Mouse (Mus musculus) lung, postnatal 4 days (tissue): Measurements from ENCODE around the gene Prmt9.

Experiments used
- DNase-seq, 2 experiments: peaks; one replicate each; pipeline ENCODE4 v3.0.0; 2021

Prmt9 gene

DNA sequence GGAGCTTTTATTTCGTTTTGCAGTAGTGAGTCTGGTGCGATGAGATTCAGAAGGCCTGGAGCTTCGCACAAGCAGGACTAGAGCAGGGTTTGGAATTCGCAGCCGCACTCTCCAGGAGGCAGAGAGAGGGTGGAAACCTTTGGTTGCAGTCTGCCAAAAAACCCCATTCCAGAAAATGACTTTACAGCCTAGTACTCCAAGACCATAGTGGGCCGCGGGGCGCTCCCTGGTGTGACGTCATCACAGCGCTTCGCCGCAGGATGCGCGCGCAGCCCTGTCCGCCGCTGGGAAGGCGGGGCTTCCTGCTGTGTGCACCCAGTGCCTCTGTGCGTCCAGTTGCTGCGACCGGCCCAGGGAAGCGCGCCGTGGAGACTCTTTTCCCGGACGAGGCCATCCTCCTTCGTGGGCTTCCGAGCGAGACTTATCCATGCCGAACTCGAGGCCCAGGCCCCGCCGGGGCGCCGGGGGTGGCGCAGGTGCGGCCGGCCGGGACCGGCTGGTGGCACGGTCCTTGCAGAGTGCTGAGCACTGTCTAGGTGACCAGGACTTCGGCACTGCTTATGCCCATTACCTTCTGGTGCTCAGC, at the start of gene Prmt9:
Gene Prmt9, plus strand, starts transcription at position 277 of the 586 bp plus-strand sequence.
- DNase-seq, result peak; percentile 96

DNA sequence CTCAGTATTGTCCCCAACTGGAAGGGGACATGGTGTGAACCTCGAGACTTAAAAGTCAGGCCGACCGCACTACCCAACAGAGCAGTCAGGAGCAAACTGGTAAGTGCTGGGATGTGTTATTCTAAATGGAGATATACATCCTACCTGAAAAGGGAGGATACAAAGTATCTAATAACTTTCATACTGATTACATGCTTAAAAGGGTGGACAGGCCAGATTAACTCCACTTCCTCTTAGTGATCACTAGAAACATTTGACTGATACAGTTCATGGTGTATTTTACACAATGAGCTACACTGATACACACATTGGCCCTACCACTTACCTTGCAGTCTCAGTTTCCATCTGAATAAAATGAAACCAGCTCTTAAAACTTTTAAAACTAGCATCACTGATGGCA, 48.9 kb upstream of the Prmt9 start:
- no peak for DNase-seq

DNA sequence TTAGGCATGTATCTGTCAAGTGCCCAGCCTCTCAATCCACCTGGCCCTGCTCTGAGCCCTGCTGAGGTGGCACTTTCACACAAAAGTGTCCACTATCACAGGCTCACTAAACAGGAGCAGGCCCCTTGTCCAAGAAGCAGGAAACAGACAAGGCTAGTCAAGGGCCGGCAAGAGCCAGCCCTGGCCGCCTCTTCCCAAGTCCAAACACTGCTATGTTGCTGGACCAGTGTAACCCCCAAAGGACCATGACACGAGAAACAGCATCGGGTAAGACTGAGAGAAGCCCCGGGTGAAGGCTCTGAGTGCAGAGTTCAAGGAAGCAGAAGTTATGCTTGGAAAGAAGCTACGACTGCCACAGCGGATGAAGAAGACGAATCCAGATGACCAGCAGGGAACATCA, 48.1 kb upstream of the Prmt9 start:
- no peak for DNase-seq

DNA sequence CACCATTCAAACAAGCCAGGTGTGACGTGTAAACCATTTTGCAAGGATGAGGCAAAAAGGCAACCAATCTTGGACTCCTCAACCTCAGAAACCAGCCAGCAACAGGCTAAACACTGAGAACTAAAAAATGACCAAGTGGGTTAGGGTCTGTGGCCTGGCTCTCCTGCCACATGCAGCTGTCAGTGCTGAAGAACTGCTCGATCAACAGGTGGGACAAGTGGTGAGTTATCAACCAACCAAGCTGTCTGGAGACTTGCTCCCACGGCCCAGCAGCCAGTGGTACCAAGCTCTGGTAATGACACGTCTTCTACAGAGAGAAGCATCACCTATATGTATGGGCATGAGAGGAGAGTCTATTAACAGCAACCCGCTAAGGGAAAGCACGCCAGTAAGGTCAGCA, 46.6 kb upstream of the Prmt9 start:
- no peak for DNase-seq

DNA sequence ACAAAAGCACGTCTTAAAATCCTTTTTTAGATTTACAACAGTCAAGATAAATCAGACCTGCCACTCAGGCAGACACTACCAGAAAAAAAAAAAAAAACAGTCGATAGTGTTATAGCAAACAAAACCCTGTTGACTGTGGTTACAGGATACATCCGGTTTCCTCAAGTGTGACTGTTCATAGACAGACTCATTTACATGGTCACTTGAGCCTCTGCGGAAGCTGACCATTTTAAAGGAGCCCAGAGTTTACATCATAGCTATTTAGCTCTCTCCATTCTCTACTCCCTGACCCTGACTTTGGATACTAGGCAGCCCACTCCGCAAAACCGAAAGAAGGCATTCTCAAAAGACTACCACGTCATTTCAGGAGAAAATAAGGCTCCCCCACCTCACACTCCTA, 42.7 kb upstream of the Prmt9 start:
- DNase-seq, result no peak

DNA sequence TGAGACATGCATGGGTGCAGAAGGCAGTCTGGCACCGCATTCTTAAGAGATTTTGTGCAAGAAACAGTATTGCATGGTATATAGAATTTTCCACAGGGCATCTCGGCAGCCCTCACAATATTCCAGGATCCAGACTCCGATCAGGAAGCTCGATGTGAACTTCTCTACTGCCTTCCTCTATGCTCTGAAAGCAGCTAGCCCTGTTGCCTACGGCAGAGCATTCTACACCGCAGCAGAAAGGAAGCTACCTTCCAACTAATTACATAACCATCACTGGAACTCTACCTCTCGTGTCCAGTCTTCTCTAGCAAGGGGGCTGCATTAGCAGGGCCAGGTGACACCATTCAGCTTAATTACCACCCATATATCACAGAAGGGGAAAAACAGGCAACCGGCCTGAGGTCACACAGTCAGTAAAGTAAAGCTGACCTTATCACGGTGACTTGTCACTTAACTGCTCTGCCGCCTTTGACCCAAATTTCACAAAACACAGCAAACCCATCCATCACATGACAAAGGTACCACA, 41.6 kb upstream of the Prmt9 start:
- DNase-seq, result no peak

DNA sequence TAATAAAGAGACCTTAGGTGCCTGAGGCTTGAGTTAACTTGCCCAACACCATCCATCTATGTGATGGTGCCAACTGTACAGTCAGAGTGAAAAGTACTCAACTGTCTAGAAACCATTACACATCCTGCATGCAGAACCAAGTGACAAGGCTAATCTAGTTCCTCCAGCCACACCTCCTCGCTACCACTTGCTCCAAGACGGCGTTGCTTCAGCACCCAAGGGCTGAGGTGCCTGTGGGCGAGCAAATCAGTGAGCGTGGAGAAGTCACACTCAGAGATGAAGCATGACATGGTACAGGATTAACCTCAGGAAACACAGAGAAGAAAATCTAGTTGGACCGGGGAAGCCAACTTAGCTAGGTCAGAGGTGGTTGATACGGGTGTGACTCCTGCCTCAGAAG, 40.2 kb upstream of the Prmt9 start:
- DNase-seq, result no peak

DNA sequence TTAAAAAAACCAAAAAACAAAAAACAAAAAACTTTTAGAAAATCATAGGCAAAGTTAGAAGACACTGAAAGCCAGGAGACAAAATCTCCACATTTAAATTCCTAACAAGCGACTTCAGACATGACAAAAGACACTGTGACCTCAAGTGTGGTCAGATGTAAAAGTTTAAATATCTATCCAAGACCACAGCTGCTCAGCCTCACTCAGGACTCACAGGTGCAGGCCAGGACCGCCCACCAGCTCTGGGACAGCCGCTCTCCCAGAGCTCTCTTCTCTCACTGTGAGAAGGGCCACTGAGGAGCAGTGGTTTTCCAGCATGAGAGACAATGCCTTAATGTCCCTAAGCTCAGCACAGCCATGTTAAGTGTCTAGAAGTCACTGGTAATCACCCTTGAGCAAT, 38.8 kb upstream of the Prmt9 start:
- no peak for DNase-seq

DNA sequence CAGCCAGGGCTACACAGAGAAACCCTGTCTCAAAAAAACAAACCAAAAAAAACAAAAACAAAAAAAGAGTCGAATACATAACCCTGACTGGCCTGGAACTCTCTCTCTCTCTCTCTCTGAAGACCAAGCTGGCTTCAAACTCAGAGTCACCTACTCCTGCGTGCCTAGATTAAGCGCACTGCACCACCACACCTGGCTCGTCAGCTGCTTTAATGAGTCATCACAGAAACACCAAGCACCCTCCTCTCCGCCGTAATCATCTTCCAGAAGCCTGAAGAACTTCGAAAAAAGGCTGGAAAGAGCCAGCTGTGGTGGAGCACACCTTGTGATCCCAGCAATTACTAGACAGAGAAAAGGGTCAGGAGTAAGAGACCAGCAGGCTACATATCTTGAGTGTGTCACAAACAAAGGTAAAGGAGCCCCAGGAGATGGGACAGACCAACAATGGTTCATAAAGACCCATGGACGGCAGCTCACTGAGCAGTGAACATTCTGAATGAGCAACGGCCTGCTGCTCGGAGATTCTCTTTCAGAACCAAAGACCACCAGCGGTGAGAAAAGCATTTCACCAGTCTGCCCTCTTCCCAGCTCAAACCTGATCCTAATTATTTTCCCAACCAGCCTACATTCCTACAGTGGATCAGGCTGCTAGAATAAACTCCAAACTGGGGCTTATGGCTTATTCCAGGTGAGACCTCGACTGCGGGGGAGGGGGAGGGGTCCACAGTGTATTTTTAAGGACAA, 37.3 kb upstream of the Prmt9 start:
- no peak for DNase-seq

DNA sequence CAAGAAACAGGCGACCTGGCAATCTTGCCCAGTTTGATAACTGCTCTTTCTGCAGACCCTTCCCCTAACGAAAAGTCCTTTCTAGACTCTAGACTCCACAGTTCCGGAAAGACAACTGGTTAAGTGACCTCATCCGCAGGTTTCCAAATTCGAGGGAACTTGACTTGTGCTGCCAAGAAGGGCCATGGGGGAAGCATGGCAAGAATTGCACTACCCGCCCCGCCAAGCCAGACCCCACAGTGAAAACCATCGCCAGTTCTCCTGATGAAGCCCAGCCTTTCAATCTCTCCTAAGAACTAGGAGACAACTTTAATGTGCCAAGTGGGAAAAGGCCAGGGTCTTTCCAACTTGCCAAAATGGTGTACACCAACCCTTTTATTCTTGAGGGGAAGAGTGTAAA, 34.0 kb upstream of the Prmt9 start:
- no peak for DNase-seq

DNA sequence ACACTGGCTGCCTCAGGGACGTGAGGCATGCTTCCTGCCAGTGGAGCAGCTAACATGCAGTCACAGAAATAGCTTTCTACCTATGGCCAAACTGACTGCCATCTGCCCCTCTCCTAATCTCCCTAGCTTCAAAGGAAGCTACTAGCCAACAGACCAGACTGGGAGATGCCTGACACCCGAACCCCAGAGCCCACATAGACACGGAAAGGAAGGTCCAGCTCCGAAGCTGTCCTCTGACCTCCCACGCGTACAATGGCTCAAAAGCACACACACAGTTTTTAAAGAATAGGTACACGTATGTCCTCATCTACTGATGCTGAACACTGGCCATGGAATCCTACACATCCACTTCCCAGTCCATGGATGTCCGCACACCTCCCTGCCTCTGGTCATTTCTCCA, 33.4 kb upstream of the Prmt9 start:
- no peak for DNase-seq

DNA sequence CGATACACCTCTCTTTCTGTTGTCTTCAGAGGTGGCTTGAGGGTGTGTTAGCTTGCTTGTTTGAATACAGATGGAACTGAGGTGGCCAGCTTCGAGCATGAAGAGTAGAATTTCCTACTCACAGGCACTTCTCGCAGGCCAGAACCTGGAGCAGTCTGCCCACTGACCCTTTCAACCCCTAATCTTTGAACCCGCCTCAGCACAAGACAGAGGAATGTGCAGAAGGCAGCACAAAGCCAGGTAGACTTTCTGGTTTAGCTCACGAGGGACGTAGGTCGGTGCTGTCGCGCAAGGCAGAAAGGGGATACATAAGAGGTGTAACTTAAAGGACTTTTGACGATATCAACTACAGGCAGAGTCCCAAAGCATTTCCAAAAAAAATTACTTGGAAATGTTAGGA, 32.4 kb upstream of the Prmt9 start:
- no peak for DNase-seq

DNA sequence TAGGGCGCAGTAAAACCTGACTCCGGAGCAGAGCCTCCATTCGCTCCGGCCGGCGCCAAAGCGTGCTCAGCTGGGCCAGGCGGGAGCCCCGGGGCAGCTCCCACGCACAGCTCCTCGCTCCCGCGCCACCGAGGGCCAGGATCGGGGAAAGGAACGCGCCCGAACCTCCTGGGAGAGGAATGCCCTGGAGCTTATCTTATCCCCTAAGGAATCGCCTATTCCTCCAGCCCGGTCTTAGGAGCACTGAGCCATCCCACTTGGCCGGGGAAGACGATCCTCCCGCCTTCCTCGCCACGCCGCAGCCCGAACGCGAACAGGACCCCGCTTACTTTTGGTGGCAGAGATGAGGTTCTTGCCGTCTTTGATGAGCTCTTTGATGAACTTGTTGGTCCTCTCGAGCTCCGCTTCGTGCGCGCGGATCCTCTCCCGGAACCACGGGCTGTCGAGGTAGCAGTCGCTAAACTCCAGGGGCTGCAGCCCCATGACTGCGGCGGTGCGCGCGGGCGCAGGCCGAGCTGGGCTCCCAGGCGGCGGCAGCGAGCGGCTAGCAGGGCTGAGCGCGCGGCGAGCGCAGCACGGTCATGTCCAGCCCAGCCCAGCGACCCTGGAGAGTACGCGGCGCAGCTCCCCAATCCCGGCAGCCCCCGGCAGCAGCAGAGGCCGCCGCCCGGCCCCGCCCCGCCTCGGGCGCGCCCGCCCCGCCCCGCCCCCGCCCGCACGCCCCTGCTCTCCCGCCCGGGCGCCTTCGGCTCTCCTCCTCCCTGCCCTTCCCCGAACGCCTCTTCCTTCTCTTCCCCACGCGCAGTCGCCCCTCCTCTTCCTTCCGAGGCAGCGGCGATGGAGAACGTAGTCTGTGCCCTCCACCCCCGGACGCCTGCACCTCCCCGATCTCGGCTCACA, 31.6 kb upstream of the Prmt9 start, which contains the start of gene Arhgap10:
Gene Arhgap10, minus strand, starts transcription at position 653 of the 900 bp plus-strand sequence.
- DNase-seq, result peak; percentile 87 to 90

DNA sequence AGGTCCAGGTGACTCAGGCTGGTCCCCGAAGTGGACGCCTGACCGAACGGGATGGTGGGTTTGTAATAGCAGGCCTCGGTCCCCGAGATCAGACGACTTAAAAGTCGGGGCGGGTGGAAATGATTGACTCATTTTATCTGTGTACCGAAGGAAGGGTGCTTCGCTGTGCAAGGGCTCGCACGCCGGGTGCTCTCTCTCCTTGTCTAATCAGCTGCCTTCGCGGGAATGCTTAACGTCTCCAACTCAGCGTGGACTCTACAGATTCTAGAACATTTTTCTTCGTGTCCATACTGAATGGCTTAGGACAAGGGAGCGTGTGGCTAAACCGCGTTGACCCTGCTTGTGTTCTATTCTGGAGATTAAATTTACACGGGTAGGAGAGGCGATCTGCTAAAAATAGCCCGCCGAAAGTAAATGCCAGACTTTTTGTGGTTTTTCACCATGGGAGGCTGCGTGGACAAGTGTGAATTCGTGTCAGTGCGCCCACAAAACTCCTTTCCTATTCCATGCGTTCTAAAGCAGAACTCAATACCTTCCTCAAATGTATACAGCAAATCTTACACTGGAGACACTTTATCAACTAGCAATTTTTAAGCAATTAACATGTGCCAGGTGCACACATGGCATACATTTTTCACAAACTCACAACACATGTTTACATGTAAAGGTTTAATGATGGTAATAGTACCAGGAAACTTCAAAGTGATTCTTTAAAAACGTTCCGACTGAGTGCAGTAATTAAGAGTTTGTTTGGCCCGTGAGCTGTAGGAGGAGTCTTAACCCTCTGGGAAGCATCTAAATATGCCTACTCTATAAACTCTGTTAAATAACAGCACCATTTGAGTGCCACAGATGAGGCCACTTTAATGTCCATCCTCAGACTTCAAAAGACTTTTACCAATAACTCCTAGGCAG, 30.7 kb upstream of the Prmt9 start:
- no peak for DNase-seq

DNA sequence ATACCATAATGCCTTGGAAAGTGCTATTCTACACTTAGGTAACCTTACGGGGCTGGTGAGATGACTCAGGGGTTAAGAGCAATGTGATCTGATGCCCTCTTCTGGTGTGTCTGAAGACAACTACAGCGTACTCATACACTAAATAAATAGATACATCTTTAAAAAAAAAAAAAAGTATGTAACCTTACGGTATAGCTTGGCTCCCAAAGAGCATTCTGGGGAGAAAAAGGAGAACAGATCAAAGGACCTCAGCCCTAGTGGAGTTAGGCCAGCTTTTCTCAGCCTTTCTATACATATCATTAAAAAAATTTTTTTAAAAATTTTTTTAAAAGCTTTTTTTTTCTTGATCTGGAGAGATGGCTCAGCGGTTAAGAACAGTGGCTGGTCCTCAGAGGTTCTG, 28.6 kb upstream of the Prmt9 start:
- DNase-seq, result no peak

DNA sequence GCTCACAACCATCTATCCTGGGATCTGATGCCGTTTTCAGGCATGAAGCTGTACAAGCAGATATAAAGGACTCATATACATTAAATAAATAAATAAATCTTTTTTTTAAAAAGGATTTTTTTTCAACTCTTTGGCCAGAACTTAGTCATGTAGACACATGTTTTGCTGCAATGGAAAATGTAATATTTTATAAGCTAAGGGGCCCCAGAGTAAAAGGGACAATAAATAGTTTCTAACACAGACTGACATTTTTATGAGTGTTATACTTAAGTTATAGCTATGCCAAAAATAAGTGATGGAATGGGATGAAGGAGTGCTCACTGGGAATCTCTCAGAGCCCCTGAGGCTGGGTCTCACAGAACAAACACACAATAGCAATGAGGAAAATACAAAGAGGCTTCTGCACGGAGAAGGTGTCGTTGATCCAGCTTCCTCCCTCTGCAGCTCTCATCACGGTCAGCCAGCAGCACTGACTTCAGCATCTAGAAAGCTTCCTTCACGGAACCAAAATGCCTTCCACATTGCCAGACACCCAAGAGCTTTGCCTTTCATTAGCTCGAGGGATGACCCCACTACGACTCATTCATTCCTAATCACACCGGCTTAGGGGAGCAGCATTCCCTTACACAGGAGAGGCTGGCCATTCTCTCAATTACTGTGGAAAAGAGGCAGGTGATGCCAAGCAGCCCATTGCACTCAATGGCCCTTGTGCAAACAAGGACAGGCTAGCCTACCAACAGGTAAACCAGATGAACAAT, 28.0 kb upstream of the Prmt9 start:
- DNase-seq, result no peak

DNA sequence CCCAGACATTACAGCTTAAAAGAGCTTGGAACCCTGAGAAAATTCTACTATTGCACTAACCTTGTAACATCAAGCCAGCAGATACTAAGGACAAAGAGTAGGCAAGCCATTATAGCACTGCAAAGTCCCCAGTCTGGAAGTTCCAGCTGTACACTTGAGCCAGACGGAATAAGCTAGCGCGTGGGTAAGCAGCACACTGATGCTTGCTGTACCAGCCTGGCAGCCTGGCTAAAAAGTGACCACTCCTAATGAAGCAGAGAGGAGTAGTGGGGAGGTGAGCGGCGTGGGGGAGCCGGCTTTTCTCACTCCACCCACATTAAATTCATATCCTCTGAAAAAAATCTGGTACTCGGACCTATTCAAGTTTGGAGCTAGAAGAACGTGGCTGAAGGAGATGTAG, 26.2 kb upstream of the Prmt9 start:
- no peak for DNase-seq

DNA sequence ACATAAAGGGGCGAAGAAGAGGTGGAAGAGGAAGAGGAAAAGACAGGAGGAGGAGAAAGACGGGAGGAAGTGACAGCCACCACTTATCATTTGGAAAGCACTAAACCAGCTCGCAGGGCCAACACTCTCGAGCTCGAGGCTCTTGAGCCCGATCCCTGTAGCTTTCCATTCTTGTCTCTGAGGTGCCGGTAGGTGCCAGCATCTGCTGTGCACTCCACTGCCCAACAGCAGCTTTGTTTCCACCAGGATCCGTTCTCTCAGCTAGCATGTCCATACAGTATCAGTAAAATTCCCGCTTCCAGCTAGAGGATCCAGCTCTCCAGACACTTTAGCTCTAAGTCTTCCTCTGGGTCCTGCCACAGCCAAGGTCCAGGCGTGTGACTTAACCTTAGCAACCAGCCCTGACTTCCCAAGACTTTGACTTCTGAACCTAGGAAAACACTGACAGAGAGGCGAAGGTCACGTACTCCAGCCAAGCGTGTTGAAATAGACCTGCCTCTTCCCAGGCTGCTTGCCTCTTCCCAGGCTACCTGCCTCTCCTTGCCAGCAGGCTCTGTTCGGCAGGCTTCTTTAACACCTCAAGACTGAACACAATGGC, 25.1 kb upstream of the Prmt9 start:
- peak in 1 of 2 experiments; percentile 29 for DNase-seq

DNA sequence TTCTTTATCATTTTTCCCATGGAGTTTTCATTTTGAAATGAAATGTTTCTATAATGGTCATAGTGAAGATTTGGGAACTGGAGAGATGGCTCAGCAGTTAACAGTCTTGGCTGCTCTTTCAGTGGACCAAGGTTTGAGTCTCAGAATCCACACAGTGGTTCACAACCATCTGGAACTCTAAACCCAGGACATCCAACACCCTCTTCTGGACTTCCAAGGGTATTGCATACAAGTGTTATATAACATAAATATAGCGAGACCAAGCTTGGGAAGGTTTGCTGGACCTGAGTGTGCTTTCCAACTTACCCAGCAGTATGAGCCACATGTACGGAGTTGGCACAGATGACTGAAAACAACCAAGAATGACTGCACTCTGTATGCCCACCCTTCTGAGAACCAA, 24.3 kb upstream of the Prmt9 start:
- DNase-seq, result no peak

DNA sequence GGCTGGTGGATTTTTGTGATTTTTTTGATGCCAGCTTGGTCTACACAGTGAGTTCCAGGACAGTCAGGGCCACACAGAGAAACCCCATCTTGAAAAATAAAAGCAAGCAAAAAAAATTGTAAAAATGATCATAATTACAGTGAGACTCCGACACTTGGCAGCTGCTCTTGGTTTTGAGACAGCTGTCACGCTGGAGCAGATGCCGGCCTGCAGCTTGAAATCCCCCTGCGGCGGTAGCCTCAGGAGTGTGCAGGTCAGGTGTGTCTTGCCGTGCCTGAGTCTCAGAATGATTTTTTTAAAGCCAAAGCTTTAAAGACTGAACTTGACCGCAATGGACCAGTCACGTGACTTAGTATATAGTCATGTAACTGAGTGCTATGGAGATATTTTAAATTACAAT, 23.1 kb upstream of the Prmt9 start:
- DNase-seq, result no peak

DNA sequence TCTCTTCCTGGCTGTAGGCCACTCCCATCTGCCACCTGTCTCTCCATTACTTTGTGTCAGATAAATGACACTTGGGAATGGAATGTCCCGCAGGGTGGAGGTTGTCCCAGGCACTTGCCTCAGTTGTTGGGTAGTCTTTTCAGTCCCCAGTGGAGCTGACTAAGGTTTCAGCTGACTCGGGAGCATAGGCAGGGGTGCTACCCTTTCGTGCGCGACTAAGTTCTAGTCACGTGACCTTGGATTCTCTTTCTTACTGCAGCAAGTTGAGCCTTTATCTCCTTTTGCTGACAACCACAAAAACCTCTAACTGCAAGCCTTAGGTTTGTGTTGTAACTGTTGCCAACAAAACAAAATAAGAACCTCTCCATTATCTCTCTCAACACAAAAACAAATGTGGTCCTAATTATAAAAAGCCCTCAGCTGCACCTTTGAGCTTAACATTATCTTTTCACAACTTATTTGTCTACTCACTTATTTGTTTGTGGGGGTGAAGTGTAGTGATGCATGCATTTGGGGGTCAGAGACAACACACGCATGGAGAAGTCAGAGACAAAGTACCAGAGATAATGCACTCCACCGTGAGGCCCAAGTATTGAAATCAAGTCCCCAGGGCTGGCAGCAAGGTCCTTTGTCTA, 14.7 kb upstream of the Prmt9 start:
- DNase-seq, result no peak
